Mouse (Mus musculus) kidney, adult 2 months (tissue): ENCODE data around the gene Tmem178b. TPM values are rescaled to one million over a fixed set of nuclear protein-coding genes. Genes with fewer than 3 reads are reported as not detected.

Experiments used
- DNase-seq: peaks from one replicate; pipeline ENCODE4 v3.0.0; 2021
- H3K27ac ChIP-seq: fragments of 200-500 bp; 2 replicates; pipeline ENCODE4 v1.5.1; 2012; ENCODE audit warnings: low read depth, low read length, control low read depth, inconsistent platforms; ENCODE audit not compliant: insufficient read depth
- H3K27me3 ChIP-seq: fragments of 200-500 bp; replicated peaks from 2 replicates; pipeline ENCODE4 v1.6.1; 2012; ENCODE audit warnings: mild to moderate bottlenecking, moderate library complexity, low read length, inconsistent platforms; ENCODE audit not compliant: control insufficient read depth, insufficient read depth
- H3K36me3 ChIP-seq: fragments of 200-500 bp; 2 replicates; pipeline ENCODE4 v1.6.1; 2012; ENCODE audit warnings: mild to moderate bottlenecking, moderate library complexity, low read length, inconsistent platforms; ENCODE audit not compliant: control insufficient read depth, insufficient read depth
- H3K4me1 ChIP-seq: fragments of 200-500 bp; 2 replicates; pipeline ENCODE4 v1.6.1; 2011; ENCODE audit warnings: low read length; ENCODE audit not compliant: control insufficient read depth, insufficient read depth
- H3K4me3 ChIP-seq: fragments of 200-500 bp; 2 replicates; pipeline ENCODE4 v1.5.1; 2011; ENCODE audit warnings: mild to moderate bottlenecking, low read depth, low read length, control low read depth; ENCODE audit not compliant: insufficient read depth
- CTCF ChIP-seq: fragments of 200-500 bp; conservative IDR thresholded peaks from 2 replicates; pipeline ENCODE4 v1.5.1; 2011; ENCODE audit warnings: low read depth, mild to moderate bottlenecking, control low read depth, low read length, moderate library complexity, mixed read lengths; ENCODE audit not compliant: insufficient read depth, insufficient read length
- POLR2A ChIP-seq: fragments of 200-500 bp; IDR thresholded peaks from one replicate; pipeline ENCODE4 v1.6.1; 2011; ENCODE audit warnings: low read depth, low read length, control low read depth
- WGBS: fragments of 180-500 bp; shearing (Covaris S2); methylation state at CpG from one replicate; pipeline ENCODE4 v1.1.7; 2018; 5-methylcytosine and 5-hydroxymethylcytosine counted together
- polyA plus RNA-seq: library from polyadenylated mRNA; depleted of rRNA; stranded (reverse); fragments of >200 nt; gene quantifications from 2 replicates; pipeline ENCODE4 v1.2.3, GENCODE M21; 2012

The Tmem178b gene
- polyA plus RNA-seq, 1 experiment: 1.3 TPM

DNA sequence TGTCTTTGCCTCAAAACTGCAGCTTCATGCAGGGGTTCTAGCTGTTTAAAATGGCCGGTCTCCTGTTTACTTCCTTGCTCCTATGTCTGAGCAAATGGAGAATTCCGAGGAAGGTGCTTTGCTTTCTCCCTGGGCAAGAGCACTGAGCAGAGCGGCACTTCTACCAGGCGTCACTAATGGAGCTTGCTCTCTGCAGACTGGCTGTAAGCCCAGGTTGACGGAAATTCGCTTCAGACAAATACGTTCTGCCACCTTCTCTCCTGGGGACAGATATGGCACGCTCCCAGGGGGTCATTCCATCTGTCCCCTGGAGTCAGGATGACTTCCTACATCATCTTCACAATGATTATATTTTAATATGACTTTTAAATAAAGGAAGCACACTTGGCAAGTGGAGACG is 271.3 kb downstream of the Tmem178b start:
- Histone ChIP-seq H3K27me3 (no peaks in the 10 kb centered on the region), H3K36me3 (no peaks in the 10 kb centered on the region), H3K27ac (no peak overlapping the region), H3K4me1 (no peaks in the 10 kb centered on the region), H3K4me3 (no peak overlapping the region)
- WGBS: 76% methylated on average over 9 of the region's 9 CpGs
- DNase-seq: no peak
- TF ChIP-seq POLR2A: no peak
- TF ChIP-seq CTCF: no peak

DNA sequence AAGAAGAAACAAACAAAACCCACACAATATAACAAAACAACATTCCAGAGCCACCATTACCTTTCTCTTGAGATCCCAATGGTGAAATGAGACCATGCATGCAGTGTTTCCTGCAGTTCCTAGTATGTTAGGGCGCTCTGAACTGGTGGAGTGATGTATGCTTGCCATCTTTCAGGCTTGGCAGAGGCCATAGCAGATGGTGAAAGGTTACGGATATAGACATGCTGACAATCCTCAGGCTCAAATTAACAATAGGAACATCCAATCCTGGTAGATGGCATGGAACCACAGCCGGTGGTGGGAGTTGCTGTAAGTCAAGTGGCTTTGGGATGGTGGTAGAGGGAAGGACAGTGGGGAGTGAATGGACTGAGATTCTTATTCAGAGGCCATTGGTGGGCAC is 272.5 kb downstream of the Tmem178b start:
- Histone ChIP-seq H3K4me1 (no peaks in the 10 kb centered on the region), H3K4me3 (no peak overlapping the region), H3K36me3 (no peaks in the 10 kb centered on the region), H3K27ac (no peak overlapping the region), H3K27me3 (no peaks in the 10 kb centered on the region)
- WGBS: 96% methylated on average over 3 of the region's 3 CpGs
- DNase-seq: no peak
- TF ChIP-seq POLR2A: no peak
- no peak for TF ChIP-seq CTCF

DNA sequence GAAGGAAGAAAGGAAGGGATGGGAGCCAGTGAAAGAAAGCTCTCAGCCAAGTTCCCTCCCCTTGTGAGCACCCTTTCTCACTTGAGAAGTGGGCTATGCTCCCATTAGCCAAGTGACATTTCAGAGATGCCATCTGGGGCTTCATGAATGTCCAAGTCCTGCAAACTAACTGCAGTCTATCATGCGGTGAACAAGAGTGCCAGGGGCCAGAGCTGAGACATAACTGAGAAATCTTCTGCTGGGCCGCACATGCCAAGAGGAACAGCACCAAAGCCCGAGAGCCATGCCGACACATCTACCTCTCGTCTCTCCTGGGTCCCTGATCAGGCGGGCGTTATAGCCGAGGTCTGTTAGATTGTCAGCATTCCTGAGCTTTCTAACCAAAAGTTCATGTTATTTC is 279.2 kb downstream of the Tmem178b start:
- WGBS: 91% methylated on average over 8 of the region's 8 CpGs
- H3K4me1 ChIP-seq: no peaks in the 10 kb centered on the region
- H3K27me3 ChIP-seq: no peaks in the 10 kb centered on the region
- no peak for DNase-seq
- no peak overlapping the region for H3K27ac ChIP-seq
- no peak overlapping the region for H3K4me3 ChIP-seq
- no peaks in the 10 kb centered on the region for H3K36me3 ChIP-seq
- no peak for TF ChIP-seq POLR2A
- TF ChIP-seq CTCF: no peak

DNA sequence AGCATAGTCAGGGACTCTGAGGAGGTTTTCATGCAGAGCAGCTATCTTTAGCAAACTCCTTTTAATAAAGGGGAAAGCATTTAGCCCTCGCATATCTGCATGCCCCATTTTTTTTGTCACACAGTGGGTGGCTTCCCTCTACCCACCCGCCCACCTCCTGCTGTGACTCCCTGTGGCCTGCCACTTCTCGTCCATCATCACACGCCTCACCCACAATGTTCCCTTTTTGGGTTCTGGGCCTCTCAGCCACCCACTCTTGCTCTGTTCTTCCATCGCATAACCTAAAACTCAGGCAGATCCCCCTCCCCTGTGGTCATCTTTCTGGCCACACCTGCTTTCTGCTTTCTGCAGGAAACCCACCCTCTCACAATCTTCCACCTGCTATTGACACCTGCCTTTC is 288.3 kb downstream of the Tmem178b start:
- 84% methylated on average over 5 of the region's 5 CpGs for WGBS
- Histone ChIP-seq H3K27me3 (no peaks in the 10 kb centered on the region), H3K4me3 (no peak overlapping the region), H3K27ac (no peak overlapping the region), H3K4me1 (no peaks in the 10 kb centered on the region), H3K36me3 (no peaks in the 10 kb centered on the region)
- no peak for DNase-seq
- TF ChIP-seq CTCF (no peak), POLR2A (no peak)

DNA sequence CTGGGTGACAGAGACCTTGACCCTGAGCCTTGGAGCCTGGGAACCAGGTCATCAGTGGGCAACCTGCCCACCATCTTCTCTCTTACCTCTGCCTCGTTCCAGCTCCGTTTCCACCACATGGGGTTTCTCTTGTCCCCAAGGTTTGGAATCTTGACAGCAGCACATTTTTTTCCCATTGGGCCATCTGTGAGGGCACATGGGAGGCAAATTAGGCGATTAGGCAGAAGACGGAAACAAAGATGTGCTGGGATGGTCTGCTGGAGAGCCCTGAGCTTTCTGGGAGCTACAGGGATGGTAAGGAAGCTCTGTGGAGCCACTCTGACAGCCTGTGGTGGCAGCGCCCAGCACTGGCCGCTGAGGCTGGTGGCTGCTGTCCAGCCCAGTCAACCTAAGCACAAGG is 300.5 kb downstream of the Tmem178b start:
- Histone ChIP-seq H3K27me3 (no peaks in the 10 kb centered on the region), H3K36me3 (no peaks in the 10 kb centered on the region), H3K4me3 (no peak overlapping the region), H3K27ac (no peak overlapping the region), H3K4me1 (no peaks in the 10 kb centered on the region)
- 67% methylated on average over 6 of the region's 6 CpGs for WGBS
- DNase-seq: no peak
- TF ChIP-seq POLR2A: no peak
- TF ChIP-seq CTCF: no peak

DNA sequence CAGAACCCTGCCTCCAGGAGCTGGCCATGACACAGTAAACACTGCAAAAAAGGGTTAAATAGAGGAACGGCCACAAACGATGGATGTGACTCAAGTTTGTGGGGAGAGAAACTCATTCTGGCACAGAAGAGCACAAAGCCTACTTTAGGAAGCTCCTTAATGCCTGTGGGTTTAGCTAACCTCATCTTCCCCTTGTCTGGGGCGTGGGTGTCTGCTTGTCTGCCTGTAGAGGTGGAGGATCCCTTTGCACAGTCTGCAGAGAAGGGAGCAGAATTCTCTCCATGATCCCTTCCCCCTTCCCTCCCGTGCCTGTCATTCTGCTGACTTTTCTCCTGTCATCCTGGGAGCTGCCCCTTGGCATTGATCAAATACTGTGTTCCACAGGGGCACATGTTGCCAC is 304.8 kb downstream of the Tmem178b start:
- H3K36me3 ChIP-seq: no peaks in the 10 kb centered on the region
- 46% methylated on average over 4 of the region's 4 CpGs for WGBS

DNA sequence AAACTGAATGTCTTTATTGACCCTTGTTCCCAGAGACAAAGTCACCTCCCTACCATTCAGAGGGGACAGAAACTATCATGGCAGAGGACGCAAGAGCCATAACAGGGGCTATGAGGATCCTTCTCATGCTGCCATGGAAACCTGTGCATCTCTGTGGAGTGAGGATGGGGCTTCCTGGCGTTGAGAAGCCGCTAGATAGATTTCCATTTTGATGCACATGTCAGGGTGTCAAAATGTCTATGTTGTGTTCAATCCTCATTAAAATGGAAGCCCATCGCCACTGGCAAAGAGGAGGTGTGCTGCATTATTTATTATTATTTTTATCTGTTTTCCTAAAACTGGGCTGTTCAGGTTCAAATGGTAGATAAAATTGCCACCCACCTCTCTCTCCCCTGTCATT is 307.5 kb downstream of the Tmem178b start:
- DNase-seq: no peak
- WGBS: 80% methylated on average over 4 of the region's 4 CpGs
- no peaks in the 10 kb centered on the region for H3K36me3 ChIP-seq
- no peaks in the 10 kb centered on the region for H3K4me1 ChIP-seq
- no peaks in the 10 kb centered on the region for H3K27me3 ChIP-seq
- H3K4me3 ChIP-seq: no peak overlapping the region
- no peak overlapping the region for H3K27ac ChIP-seq
- no peak for TF ChIP-seq CTCF
- TF ChIP-seq POLR2A: no peak

More for the DNA sequence above, 304.8 kb downstream of the Tmem178b start:
- H3K4me1 ChIP-seq: no peaks in the 10 kb centered on the region
- DNase-seq: no peak
- H3K27ac ChIP-seq: no peak overlapping the region
- no peak overlapping the region for H3K4me3 ChIP-seq
- no peaks in the 10 kb centered on the region for H3K27me3 ChIP-seq
- no peak for TF ChIP-seq CTCF
- TF ChIP-seq POLR2A: no peak

DNA sequence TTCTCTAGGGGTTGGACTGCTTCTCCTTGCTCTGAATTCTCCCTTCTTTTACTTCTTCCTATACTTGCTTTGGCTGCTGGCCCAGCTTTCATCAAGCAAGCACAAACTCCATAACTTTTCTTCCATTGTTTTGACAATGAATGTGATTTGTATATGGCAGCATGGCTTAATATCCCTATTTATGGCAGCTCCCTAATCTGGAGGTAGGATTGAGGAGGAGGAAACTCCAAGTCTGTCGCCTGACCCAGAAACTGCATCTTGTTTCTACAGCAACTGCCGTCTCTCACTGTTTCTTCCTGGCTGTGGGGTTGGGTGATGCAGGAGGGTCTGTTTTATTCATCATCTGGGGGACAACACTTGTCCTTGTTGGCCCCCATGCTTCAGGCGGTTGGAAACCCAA is 327.6 kb downstream of the Tmem178b start:
- no peak overlapping the region for H3K27ac ChIP-seq
- TF ChIP-seq CTCF (no peak), POLR2A (no peak)
- H3K4me3 ChIP-seq: no peak overlapping the region
- H3K4me1 ChIP-seq: no peaks in the 10 kb centered on the region
- WGBS: 56% methylated on average over 3 of the region's 3 CpGs
- no peak for DNase-seq
- no peaks in the 10 kb centered on the region for H3K36me3 ChIP-seq
- H3K27me3 ChIP-seq: no peaks in the 10 kb centered on the region; the same call in 1 of the 2 replicates

DNA sequence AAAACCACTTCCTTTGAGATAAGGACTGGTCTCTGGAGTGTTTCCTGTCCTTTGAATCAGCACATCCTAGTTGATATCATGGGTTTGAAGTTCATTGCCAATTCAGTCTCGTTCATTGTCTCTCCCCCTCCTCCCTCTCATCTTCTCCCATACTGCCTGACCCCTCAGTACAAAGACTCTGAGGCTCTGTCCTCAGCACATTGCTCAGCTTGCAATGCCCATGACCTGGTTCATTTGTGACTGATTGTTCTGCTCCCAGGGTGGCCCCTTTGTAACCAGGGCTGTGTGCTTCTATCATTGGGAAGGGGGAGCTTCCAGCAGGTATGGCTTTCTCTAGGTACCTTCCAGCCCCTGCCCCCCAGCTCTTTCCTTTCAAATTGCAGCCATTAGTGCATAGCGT is 329.5 kb downstream of the Tmem178b start:
- 57% methylated on average over 2 of the region's 2 CpGs for WGBS

More for the DNA sequence above, 329.5 kb downstream of the Tmem178b start:
- H3K4me3 ChIP-seq: no peak overlapping the region
- no peak for TF ChIP-seq CTCF
- TF ChIP-seq POLR2A: no peak
- no peaks in the 10 kb centered on the region for H3K27me3 ChIP-seq
- H3K27ac ChIP-seq: no peak overlapping the region
- H3K4me1 ChIP-seq: no peaks in the 10 kb centered on the region
- no peaks in the 10 kb centered on the region for H3K36me3 ChIP-seq
- DNase-seq: no peak
